Mouse (Mus musculus) thymus, postnatal 4 days (tissue): ENCODE measurements around the gene Uspl1.
A peak's percentile ranks its signal among the peaks of the same experiment; 100 is the strongest.

ENCODE experiments used
- DNase-seq: peaks from one replicate; pipeline ENCODE4 v3.0.0; 2021

Uspl1 gene

DNA sequence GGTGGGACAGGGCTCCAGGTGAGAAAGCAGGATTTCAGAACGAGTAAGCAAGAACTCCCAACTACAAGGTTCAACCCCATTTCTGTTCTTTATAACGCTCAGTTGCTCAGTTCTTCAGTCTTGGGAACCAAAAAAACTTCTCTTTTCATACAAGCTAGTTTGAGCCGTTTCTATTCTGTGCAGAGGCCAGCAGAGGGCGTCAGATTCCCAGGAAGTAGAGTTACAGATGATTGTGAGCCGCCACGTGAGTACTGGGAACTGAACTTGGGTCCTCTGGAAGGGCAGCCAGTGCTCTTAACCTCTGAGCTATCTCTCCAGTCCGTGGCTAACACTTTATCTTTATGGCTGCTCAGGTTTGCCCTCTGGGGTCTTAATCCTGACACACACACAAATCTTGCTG, 77.3 kb downstream of the Uspl1 start:
- DNase-seq, result no peak

DNA sequence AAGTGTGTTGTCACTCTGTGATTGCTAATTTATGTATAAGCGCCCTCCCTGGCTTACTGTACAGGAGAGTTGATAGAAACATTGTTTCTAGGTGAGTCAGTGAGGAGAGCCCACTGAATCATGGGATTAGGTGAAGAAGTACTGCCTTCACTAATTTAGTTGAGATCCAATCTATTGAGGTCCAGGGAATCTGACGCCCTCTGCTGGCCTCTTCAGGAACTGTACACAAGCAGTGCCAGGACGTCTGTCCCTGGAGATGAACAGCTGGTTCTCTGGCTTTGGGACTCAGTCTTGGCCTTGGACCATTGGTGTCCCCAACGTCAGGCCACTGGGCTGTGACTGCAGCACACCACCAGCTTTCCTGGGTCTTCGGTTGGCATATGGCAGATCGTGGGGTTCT, 77.7 kb downstream of the Uspl1 start:
- peak; percentile 62 for DNase-seq

GRCm38 (mm10) chr5:149264405-149264804, 80.3 kb downstream of the Uspl1 start, which contains the start of gene Alox5ap:
TSS of gene Alox5ap (plus strand) at chr5:149264767.
- no peak for DNase-seq

- no peak for DNase-seq
Observed at GRCm38 (mm10) chr5:149264878-149265279, 80.7 kb downstream of the Uspl1 start.
